Comparison of ENCODE assay signal across 8 mouse cellular contexts in genomic region chr16:94568335-94569228, GRCm38 (mm10). TPM values are rescaled to one million over a fixed set of nuclear protein-coding genes. Genes with fewer than 3 reads are reported as not detected.
DNase-seq lines count a peak whose midpoint lies in the region; ATAC-seq lines count a peak whose summit lies in the region.

No protein-coding gene starts in this region.

- no peaks in the 10 kb centered on the region for H3K9me3 ChIP-seq in heart, embryonic 11.5 days (replicated peaks; ENCODE audit: control insufficient read depth, low read length)
- no peaks in the 10 kb centered on the region for H3K9me3 ChIP-seq in midbrain, embryonic 12.5 days

- H3K4me3 ChIP-seq in heart, embryonic 11.5 days (ENCODE audit: low read depth, low read length), result peak overlapping the region; percentile 72
- peak overlapping the region; percentile 99 for H3K4me3 ChIP-seq in midbrain, embryonic 12.5 days

- no peak for DNase-seq in heart, adult 9 months (ENCODE audit: low spot score in 2 of 2)
- DNase-seq in CD4-positive helper T cell, adult 2 months (ENCODE audit: low read depth, low spot score), result peak; percentile 21
- DNase-seq in c-Kit-positive CD71-positive TER-119-negative erythroid progenitor cells, embryonic 14.5 days (ENCODE audit: low read depth), result peak; percentile 53
- DNase-seq in kidney, postnatal 25 days, result peak; percentile 86 to 94
- no peak for DNase-seq in yolk sac, embryonic 10.5 days (ENCODE audit: low spot score)

- H3K27ac ChIP-seq in heart, embryonic 11.5 days (ENCODE audit: low read depth, low read length), result peak overlapping the region; percentile 100
- peak overlapping the region; percentile 100 for H3K27ac ChIP-seq in midbrain, embryonic 12.5 days (replicated peaks)

- peak overlapping the region; percentile 85 for H3K9ac ChIP-seq in heart, embryonic 11.5 days (ENCODE audit: low read depth, low read length)
- H3K9ac ChIP-seq in midbrain, embryonic 12.5 days (replicated peaks), result peak overlapping the region; percentile 54

- no peaks in the 10 kb centered on the region for H3K36me3 ChIP-seq in heart, embryonic 11.5 days (ENCODE audit: control insufficient read depth, insufficient read depth, low read length)
- no peaks in the 10 kb centered on the region for H3K36me3 ChIP-seq in midbrain, embryonic 12.5 days

- 2% methylated on average over 52 of the region's 53 CpGs for WGBS in heart, embryonic 11.5 days (ENCODE audit: insufficient replicate concordance)
- 2% methylated on average over 52 of the region's 53 CpGs for WGBS in midbrain, embryonic 12.5 days

- H3K4me2 ChIP-seq in heart, embryonic 11.5 days, result peak overlapping the region; percentile 73
- peak overlapping the region; percentile 57 for H3K4me2 ChIP-seq in midbrain, embryonic 12.5 days (replicated peaks)

- peaks cover 19% of the 10 kb centered on the region for H3K4me1 ChIP-seq in heart, embryonic 11.5 days (ENCODE audit: control insufficient read depth, insufficient read depth, low read length)
- peaks cover 21% of the 10 kb centered on the region for H3K4me1 ChIP-seq in midbrain, embryonic 12.5 days

- H3K27me3 ChIP-seq in heart, embryonic 11.5 days (ENCODE audit: control insufficient read depth, insufficient read depth, low read length), result no peaks in the 10 kb centered on the region
- 0 out of 2 replicates have a peak, but pooled peaks cover 6% of the 10 kb centered on the region for H3K27me3 ChIP-seq in midbrain, embryonic 12.5 days

- peak; percentile 81 for ATAC-seq in heart, embryonic 11.5 days (replicated peaks; ENCODE audit: insufficient number of reproducible peaks, low FRiP score, low TSS enrichment)
- ATAC-seq in frontal cortex, adult (ENCODE audit: low TSS enrichment), result peak; percentile 40
- peak; percentile 88 for ATAC-seq in midbrain, embryonic 12.5 days (ENCODE audit: low FRiP score, low read depth)

RNA-seq across cellular contexts. Expression of gene Dyrk1a, which starts 1.2 kb away (rescaled TPM):
- 9.0 and 11.6 TPM in 2 replicates for polyA plus RNA-seq in heart, embryonic 11.5 days (2014; fragmentation: Nextera tagmentation; extraction: Ambion mirVana)
- 9.5 and 10.0 TPM in 2 replicates for polyA plus RNA-seq in midbrain, embryonic 12.5 days (2016; fragmentation: Nextera tagmentation; extraction: Ambion mirVana)

RNA-seq across cellular contexts. Expression of gene Vps26c, which starts 42.0 kb away (rescaled TPM):
- polyA plus RNA-seq in heart, embryonic 11.5 days (2014; fragmentation: Nextera tagmentation; extraction: Ambion mirVana), result 47.4 and 54.6 TPM in 2 replicates
- polyA plus RNA-seq in midbrain, embryonic 12.5 days (2016; fragmentation: Nextera tagmentation; extraction: Ambion mirVana), result 59.4 and 60.6 TPM in 2 replicates

Comparison
In these comparisons a context has a peak if more than half of its experiments do, and no peak if none do; other contexts are left out.
1. DNase-seq: peak in CD4-positive helper T cell, adult 2 months (single experiment), c-Kit-positive CD71-positive TER-119-negative erythroid progenitor cells, embryonic 14.5 days (single experiment) and kidney, postnatal 25 days (2 of 2); none in heart, adult 9 months (0 of 2) and yolk sac, embryonic 10.5 days (single experiment).
2. Peak in every context shown above with its lines, with median percentiles within 50 percentile points of each other: ATAC-seq.